Mouse (Mus musculus) left cerebral cortex, postnatal 14 days (tissue): ENCODE data around the gene Gm10153. TPM values are rescaled to one million over a fixed set of nuclear protein-coding genes. Genes with fewer than 3 reads are reported as not detected.
A peak's percentile ranks its signal among the peaks of the same experiment; 100 is the strongest.
"Not testable (repeated sequence)": the region's sequence is repeated elsewhere in the genome, so short reads cannot be mapped to it uniquely, and the experiment has no call there.

Experiments used
- DNase-seq, 2 experiments: peaks; one replicate each; pipeline ENCODE4 v3.0.0; 2021 to 2022; ENCODE audit warnings: low spot score in 2 of 2, mixed read lengths in 1 of 2
- intact Hi-C: fragments of 180-260 bp; cut with DNase I; formaldehyde crosslinking; loops from one replicate; pipeline ENCODE4 v1.15.1; 2025
- total RNA-seq, 2 experiments: library from RNA; stranded (reverse); gene quantifications; 2 replicates each; pipeline ENCODE4 v1.2.3; 2021

Gm10153 gene
- total RNA-seq, 2 experiments from 2014 or later = not detected

- peak; percentile 14 to 44 for DNase-seq
- intact Hi-C loops = loop anchor here (10.0 kb wide), 1 partner anchor 99 kb away; the partner anchor contains the start of gene Gm40460
Observed at GRCm38 (mm10) chr7:142146033-142146432, 44.2 kb downstream of the Gm10153 start.

- peak in 1 of 2 experiments; percentile 14 for DNase-seq
Observed at GRCm38 (mm10) chr7:142145413-142145940, 44.7 kb downstream of the Gm10153 start.

GRCm38 (mm10) chr7:142144507-142144906 lies 45.7 kb downstream of the Gm10153 start, which contains the start of gene Gm45337:
TSS of gene Gm45337 (minus strand) at chr7:142144607.
- intact Hi-C loops = loop anchor here (10.0 kb wide), 1 partner anchor 100 kb away; the partner anchor contains the start of gene Gm40460
- DNase-seq = no peak

More at GRCm38 (mm10) chr7:142145413-142145940, 44.7 kb downstream of the Gm10153 start:
- intact Hi-C loops = loop anchor here (10.0 kb wide), 1 partner anchor 99 kb away; the partner anchor contains the start of gene Gm40460

- not testable (repeated sequence) for DNase-seq
- intact Hi-C loops = loop anchor here (10.0 kb wide), 1 partner anchor 101 kb away; the partner anchor contains the start of gene Gm40460
Observed at GRCm38 (mm10) chr7:142143506-142144010, 46.6 kb downstream of the Gm10153 start.

- intact Hi-C loops = loop anchor here (10.0 kb wide), 1 partner anchor 104 kb away; the partner anchor contains the start of gene Gm40460
- no peak for DNase-seq
Observed at GRCm38 (mm10) chr7:142140696-142141095, 49.5 kb downstream of the Gm10153 start.

Other genes with a start within 250 kb of the Gm10153 start
- 100 to 1,000 TPM; 200 to 202 TPM for gene Brsk2, start 240.6 kb downstream of the Gm10153 start, total RNA-seq
- gene Mob2, start 129.3 kb downstream of the Gm10153 start, total RNA-seq = 10 to 100 TPM; 26.4 to 31.7 TPM
- 100 to 1,000 TPM; 154 to 171 TPM for gene Dusp8, start 94.5 kb downstream of the Gm10153 start, total RNA-seq
- gene Gm45618, start 69.7 kb downstream of the Gm10153 start, total RNA-seq = not detected
- gene Gm39115, start 54.4 kb downstream of the Gm10153 start, total RNA-seq = not detected
- gene Gm45337, start 45.8 kb downstream of the Gm10153 start, total RNA-seq = not detected
- not detected for gene Gm29735, start 33.3 kb downstream of the Gm10153 start, total RNA-seq
- gene Gm4553, start 24.6 kb downstream of the Gm10153 start, total RNA-seq = not detected
- gene Krtap5-2, start 14.4 kb downstream of the Gm10153 start, total RNA-seq = not detected
- not detected for gene Krtap5-3, start 11.0 kb upstream of the Gm10153 start, total RNA-seq
- not detected for gene Gm7579, start 21.5 kb upstream of the Gm10153 start, total RNA-seq
- not detected for gene Krtap5-5, start 39.6 kb upstream of the Gm10153 start, total RNA-seq
- not detected for gene Gm40460, start 50.7 kb upstream of the Gm10153 start, total RNA-seq
- gene Gm2431, start 68.0 kb upstream of the Gm10153 start, total RNA-seq = not detected
- not detected for gene Gm4559, start 84.0 kb upstream of the Gm10153 start, total RNA-seq
- not detected for gene Krtap5-1, start 106.7 kb upstream of the Gm10153 start, total RNA-seq
- gene Krtap5-4, start 113.2 kb upstream of the Gm10153 start, total RNA-seq = not detected
- gene Ifitm10, start 183.4 kb upstream of the Gm10153 start, total RNA-seq = 10 to 100 TPM; 22.3 to 24.9 TPM
- 1 to 10 TPM; 2.1 to 7.1 TPM for gene Gm49369, start 192.3 kb upstream of the Gm10153 start, total RNA-seq
- gene Ctsd, start 197.6 kb upstream of the Gm10153 start, total RNA-seq = 100 to 1,000 TPM; 295 to 303 TPM
- under 1 TPM in 1 of 2 experiments, not detected in 1; 0.44 TPM for gene Syt8, start 244.5 kb upstream of the Gm10153 start, total RNA-seq